Mouse (Mus musculus): Measurements from ENCODE around the gene Peli2.

Peli2 gene

DNA sequence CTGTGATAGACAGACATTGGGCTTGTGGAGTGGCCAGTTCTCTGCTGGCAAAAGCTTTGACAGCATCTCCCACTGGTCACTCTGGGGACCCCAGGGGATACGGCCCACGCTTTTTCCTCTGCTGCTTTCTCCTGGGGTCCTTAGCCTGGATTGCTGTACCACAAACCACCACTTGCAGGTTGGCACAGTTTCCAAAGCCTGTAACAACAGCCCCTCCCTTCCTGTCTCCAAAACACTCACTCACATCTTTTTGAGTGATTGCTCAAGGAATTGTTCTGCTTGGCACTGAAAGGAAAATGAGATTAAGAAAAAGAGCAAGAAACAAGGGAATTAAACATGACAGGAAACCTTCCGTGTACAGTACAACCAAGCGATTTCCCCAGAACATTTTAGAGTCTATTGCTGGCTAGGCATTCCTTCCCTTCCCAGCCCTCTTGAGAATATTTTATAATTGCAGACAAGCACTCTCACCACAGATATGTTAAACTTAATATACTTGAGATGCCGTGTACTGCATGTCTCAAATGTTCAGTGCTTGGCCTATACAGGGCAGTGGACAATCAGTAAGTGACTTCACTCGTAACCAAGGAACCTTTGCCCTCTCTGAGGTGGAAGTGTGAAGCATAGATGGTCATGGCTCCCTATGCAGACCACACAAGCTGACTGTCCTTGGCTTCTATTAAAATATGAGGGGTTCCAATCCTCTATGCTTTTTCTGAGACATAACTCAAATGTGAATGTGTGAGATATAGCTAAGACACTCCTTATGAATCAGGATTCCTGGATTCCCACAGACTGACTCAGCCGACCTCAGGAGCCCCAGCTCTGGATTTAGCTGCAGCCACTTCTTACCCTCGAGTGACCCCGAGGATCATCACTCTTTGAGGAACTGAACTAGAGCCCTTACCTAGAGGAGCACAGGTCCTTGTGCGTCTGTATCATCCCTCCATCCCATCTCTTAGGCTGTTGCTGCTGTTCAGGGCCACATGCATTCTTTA is 169.3 kb downstream of the Peli2 start:
- DNase-seq (ENCODE audit: low spot score), result no peak

DNA sequence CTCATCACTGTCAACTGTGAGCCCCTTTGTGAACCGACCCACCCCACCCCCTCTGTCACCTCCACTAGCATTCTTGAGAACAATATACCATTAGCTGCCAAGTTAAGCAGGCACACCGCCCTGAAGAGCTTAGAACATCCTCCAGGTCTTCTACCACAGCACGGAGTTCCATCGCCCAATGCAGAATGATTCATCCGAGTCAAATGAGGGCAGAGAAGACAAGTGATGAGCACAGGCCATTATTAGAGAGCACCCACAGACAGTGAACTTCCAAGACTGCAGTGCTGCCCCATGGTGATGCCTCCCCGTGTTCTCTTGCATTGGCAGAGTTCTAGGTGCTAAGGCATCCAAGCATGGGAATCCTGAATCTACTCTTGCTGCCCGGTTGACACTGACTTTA is 172.9 kb downstream of the Peli2 start:
- no peak for DNase-seq (ENCODE audit: low spot score)

DNA sequence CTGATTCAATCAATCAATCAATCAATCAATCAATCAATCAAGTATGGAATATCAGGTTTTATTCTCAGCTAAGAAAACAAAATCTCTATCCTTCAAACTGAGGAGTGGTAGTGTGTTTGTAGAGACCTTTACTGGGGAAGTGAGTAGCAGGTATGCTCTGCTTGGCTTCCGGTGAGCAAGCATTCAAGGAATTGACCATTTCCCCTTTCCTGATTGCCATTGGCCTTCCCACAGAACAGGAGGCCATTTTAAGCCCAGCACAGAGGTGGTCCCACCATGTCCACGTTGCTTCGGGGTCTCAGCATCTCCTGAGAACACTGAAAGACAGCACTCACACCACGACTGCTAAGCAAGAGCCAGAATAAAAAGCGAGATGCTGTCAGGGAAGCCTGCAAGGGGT is 174.8 kb downstream of the Peli2 start:
- DNase-seq (ENCODE audit: low spot score), result no peak

DNA sequence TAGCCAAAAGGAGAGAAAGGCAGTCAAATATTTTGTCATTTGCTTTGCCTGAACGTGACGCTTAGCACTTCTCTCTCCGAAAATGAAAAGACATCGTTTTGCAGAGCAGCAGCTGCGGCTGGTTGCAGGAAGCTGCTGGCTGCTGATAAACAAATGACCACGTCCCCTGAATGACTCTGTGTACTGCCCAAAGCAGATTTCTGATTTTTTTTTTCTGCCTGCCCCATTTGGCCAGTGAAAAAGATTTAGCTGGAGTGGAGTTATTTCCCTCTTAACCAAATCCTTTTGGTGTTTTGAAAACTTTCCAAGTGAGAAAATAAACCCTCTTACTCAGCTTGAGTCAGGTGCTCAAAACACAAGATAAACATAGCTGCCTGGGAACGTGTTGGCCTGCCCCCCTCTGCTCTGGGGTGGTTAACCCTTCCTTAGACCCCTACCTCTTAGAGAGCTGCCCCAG is 175.2 kb downstream of the Peli2 start:
- DNase-seq (ENCODE audit: low spot score), result no peak

DNA sequence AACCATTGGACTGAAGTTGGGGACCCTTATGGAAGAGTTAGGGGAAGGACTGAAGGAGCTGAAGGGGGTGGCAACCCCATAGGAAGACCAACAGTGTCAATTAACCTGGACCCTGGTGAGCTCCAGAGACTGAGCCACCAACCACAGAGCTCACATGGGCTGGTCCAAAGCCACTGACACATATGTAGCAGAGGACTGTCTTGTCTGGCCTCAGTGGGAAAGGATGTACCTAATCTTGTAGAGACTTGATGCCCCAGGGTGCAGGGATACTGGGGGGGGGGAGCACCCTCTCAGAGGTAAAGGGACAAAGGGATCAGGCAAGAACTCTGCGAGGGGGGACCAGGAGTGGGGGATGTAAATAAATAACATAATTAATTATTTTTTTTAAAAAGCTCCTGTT is 176.2 kb downstream of the Peli2 start:
- DNase-seq (ENCODE audit: low spot score), result no peak

DNA sequence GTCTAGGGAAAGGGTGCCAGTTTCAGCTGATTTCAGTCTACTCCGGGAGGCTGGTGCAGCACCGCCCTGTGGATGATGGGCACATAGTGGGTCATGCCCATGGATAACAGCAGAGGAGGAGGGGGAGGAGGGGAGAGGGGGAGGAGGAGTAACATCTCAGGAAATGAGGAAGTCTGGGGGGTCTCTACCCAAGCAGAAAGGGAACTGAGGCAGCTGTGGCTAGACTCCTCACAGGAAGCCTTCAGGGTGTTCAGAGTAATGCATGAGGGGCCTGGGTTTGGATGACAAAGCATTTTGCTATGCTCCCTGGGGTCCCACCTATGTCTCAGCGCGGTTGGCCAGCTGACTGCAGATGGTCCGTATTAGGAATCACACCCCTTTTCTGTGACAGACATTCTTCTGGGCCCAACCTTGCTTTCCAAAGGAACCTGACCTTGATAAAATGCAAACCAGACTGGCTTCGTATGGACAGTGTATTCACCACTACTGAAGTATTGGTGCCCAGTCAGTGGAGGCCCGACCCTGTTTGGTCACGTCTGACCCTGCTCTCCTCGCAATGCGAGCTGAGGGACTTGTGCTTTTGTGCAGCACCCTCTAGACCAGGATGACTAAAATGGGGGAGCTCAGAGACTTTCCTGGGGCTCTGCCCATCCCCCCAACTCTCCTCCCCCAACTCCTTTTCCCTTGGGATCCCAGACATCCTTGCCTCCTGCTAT is 182.0 kb downstream of the Peli2 start:
- DNase-seq (ENCODE audit: low spot score), result no peak

DNA sequence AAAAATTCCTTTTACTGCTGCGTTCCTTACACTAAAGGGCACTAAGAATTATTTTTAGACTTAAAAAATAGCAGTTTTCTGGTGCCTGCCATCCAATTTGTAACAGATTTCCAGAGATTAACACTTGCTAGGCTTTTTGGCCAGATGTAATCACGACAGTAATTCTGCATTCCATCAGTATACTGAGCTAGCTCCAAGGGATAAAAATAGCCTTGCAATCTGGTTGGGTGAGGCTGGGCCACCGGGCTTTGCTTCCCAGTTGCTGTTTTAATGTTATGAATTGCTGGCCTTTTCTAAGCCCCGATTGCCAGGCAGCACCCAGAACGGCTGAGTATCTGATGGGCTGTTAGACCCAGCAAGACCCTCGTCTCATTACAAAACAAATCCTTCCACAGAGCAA is 182.6 kb downstream of the Peli2 start:
- DNase-seq (ENCODE audit: low spot score), result no peak

DNA sequence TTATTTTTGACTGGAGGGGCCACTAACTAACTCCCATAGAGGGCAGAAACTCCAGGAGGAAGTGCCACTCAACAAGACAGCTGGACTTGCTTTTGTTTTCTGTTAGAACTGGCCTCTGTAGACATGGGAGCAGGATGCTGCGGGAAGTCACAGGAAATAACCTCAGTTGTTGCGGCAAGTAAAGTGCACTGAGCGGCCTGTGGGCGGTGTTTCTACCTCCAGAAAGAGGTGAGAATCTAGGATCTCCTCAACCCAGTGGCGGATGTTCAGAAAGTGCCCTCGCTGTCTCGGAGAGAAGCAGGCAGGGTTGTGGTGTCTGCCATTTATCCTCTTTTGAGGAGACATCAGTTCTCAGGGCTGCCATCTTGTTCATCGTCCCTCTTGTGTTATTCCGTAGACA is 183.2 kb downstream of the Peli2 start:
- no peak for DNase-seq (ENCODE audit: low spot score)

DNA sequence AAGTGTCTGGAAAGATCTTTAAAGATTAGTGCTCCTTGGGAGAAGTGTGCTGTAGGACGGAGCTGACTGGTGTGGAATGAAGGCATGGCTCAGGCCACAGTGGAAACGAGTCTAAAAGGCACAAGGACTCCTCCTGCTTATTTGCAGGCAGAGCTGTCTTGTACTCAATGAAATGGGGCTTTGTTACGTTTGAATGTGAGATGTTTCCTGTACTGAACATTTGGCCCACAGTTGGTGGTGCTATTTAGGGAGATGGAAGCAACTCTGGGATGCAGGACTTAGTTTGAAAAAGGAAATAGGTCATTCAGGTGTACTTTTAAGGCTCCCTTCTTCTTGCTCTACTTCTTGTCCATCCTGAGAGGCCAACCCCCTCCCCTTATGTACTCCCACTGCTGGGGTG is 192.6 kb downstream of the Peli2 start:
- no peak for DNase-seq (ENCODE audit: low spot score)

DNA sequence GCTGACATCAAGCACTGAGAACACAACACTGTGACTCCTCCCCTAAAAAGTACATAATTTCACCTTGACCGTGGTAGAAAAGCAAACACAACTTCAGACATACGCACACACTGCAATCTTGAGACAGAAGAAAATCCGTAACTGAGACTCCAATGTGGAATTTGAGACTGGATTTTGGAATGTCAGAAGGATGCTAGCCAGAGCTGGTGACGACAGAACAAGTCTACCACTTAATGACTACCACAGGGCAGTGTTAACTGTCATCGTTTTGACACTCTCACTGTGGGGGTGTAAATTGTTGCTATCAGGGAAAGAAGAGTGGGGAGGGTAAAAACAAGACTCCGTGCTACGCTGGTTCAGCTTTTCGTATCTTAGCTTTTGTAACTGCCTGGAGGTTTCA is 195.8 kb downstream of the Peli2 start:
- DNase-seq (ENCODE audit: low spot score), result no peak

DNA sequence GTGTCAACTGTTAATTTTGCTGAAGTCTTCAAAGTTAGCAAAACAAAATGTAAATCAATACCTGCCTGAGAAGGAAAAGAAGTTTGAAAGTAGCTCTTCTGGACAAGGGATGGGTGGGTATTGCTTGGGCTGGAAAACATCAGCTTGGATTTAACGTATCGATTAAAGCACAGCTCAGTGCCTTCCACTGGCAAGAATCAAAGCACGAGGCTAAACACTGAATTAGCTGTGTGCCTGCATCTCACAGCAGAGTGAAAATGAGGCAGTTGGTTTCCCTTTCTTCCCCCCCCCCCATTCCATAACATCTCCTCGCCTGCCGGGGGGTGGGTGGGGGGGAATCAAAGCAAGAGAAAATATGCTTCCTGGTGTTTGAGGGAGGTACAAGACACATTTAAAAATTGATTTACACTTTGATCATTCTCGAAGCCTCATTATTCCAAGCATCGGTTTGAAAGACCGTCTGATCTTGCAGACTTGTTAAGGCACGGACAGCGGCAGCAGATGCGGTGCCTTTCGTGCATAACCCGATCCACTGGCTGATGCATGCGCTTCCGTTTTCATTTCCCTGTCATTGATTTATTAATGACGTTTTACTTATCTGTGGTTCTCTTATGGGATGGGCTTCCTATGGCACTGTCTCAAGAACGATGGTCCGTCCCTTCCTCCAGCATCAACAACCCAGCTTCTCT is 203.3 kb downstream of the Peli2 start:
- no peak for DNase-seq (ENCODE audit: low spot score)

DNA sequence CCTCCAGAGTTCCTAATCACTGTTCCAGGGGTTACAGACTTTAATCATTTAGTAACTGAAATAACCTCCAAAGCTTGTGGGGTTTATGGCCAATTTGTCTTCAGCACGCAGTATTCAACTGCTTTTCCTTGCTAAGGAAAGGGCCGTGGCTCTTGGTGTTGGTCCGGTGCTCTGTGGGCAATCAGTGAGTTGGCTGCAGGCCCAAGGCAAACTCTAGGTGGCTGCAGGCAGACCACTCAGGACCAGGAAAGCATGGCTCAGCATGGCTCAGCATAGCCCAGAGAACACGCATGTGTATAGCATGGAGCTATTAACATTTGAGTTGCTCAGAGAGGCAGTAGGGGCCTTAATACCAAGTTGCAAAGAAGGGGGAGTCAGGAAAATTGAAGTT is 203.8 kb downstream of the Peli2 start:
- DNase-seq (ENCODE audit: low spot score), result no peak

DNA sequence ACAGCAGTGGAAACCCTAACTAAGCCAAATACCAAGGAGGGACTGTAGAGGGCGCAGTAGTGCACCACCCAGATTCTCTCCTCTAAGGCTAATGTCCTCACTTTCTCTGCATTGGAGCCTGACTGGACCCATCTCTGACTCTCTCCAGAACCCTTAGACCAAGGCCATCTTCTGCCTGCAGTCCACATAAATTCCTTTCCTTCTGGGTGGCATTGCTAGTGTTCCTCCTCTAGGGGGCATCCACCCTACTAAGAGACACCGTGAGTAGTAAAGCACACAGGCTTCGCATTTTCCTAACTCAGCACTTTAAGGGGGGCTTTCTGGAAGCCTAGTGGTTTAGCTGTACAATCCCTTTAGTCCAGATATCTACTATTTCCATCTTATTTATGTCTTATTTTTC is 207.1 kb downstream of the Peli2 start:
- DNase-seq (ENCODE audit: low spot score), result no peak

DNA sequence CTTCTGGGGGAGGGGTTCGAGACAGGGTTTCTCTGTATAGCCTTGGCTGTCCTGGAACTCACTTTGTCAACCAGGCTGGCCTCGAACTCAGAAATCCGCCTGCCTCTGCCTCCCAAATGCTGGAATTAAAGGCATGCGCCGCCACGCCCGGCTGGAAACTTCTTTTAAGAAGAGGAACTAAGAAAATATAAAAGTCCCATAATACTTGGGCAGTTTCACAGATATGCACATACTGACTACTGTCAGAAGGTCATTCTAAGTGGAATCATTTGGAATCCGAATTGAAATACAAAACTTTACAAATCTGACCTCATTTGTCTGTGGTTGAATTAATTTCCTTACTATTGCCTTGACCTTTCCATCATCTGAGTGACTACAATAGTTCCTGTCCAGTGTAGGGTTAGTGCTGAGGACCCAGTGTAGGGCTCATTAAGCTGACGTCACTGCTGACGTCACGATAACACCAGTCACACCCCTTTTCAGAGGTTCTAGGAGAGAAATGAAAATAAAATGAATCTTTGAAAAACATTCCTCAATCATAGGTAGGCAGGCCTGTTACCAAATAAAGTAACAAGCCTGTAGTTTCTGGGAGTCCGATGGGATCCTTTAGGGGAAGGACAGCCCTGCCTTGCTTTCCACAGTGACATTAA is 209.2 kb downstream of the Peli2 start:
- no peak for DNase-seq (ENCODE audit: low spot score)

Data from ovary, adult 18-20 months (tissue).